Mouse (Mus musculus) kidney, adult 2 months (tissue): ENCODE results near the gene Gsn.

Source experiments
- CTCF ChIP-seq: fragments of 200-500 bp; conservative IDR thresholded peaks from 2 replicates; pipeline ENCODE4 v1.5.1; 2011; ENCODE audit warnings: low read depth, mild to moderate bottlenecking, control low read depth, low read length, moderate library complexity, mixed read lengths; ENCODE audit not compliant: insufficient read depth, insufficient read length
- POLR2A ChIP-seq: fragments of 200-500 bp; IDR thresholded peaks from one replicate; pipeline ENCODE4 v1.6.1; 2011; ENCODE audit warnings: low read depth, low read length, control low read depth

- no peak for TF ChIP-seq POLR2A
- no peak for TF ChIP-seq CTCF
Measured at GRCm38 (mm10) chr2:35255004-35255403, 1.2 kb upstream of the Gsn start.
